Comparison of ENCODE assay signal across 7 mouse cellular contexts in the genomic region with DNA sequence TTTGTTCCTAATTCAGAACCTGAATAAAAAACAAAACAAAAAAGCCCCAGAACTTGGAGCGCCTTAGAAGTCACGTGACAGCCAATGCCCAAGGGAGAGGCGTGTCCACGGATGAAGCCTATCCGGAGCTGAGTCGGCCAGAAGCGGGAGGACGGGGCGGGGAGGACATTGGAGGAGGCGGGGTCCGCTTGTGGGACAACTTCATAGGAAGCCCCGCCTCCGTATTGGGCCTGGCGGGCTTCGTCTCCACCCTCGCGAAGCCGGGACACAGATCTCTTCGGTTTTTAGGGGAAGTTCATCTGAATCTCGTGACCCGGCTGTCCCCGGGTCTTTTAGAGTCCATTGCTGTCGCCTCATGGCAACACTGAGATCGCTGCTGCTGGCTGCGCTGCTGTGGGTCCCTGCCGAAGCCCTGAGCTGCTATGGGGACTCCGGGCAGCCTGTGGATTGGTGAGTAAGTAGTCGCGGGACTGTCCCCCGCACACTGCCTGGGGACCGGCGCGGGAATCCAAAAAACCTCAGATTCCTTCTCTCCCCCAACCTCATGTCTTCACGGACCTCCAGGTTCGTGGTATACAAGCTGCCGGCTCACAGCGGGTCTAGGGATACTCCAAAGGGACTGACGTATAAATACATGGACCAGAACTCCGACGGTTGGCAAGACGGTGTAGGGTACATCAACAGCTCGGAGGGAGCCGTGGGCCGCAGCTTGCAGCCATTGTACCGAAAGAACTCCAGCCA. TPM values are rescaled to one million over a fixed set of nuclear protein-coding genes. Genes with fewer than 3 reads are reported as not detected.
A peak's percentile ranks its signal among the peaks of the same experiment; 100 is the strongest.
DNase-seq lines count a peak whose midpoint lies in the region; ATAC-seq and TF ChIP-seq lines count a peak whose summit lies in the region.

TSS of gene Dnase2a (plus strand) at position 140 of the 741 bp plus-strand sequence.

- peak within 1 kb of the TSS; percentile 57 for H3K4me3 ChIP-seq in embryonic facial prominence, embryonic 13.5 days
- H3K4me3 ChIP-seq in kidney, adult 2 months (ENCODE audit: insufficient read depth, low read depth, low read length), result peak within 1 kb of the TSS; percentile 54
- peak within 1 kb of the TSS; percentile 57 for H3K4me3 ChIP-seq in limb, embryonic 13.5 days
- peak within 1 kb of the TSS; percentile 29 for H3K4me3 ChIP-seq in midbrain, embryonic 16.5 days (ENCODE audit: low read depth, low read length)

- H3K27ac ChIP-seq in embryonic facial prominence, embryonic 13.5 days, result peak within 1 kb of the TSS; percentile 51; the same call in 1 of the 2 replicates
- H3K27ac ChIP-seq in kidney, adult 2 months (ENCODE audit: insufficient read depth, low read depth, low read length), result no peak within 1 kb of the TSS
- no peak within 1 kb of the TSS for H3K27ac ChIP-seq in limb, embryonic 13.5 days
- H3K27ac ChIP-seq in midbrain, embryonic 16.5 days (ENCODE audit: low read length), result no peak within 1 kb of the TSS

- peak; percentile 94 for DNase-seq in adrenal gland, postnatal 25 days
- peak; percentile 98 to 99 for DNase-seq in heart, adult 18-20 months
- DNase-seq in kidney, adult 2 months, result peak; percentile 99
- DNase-seq in spleen, postnatal 10 days (ENCODE audit: low spot score in 2 of 2), result peak; percentile 89 to 98

- no peak for TF ChIP-seq CTCF in kidney, adult 2 months (conservative IDR thresholded peaks at IDR 0.05; ENCODE audit: insufficient read depth, insufficient read length, low read depth, low read length)

- no peak for TF ChIP-seq POLR2A in kidney, adult 2 months (IDR thresholded peaks at IDR 0.05; ENCODE audit: low read depth, low read length)

- peak within 1 kb of the TSS; percentile 74 for H3K9ac ChIP-seq in embryonic facial prominence, embryonic 13.5 days
- H3K9ac ChIP-seq in limb, embryonic 13.5 days, result peak within 1 kb of the TSS; percentile 67
- H3K9ac ChIP-seq in midbrain, embryonic 16.5 days (ENCODE audit: low read depth, low read length), result peak within 1 kb of the TSS; percentile 48

- under 1% methylated on average over 45 of the region's 45 CpGs for WGBS in embryonic facial prominence, embryonic 13.5 days
- WGBS in kidney, adult 2 months, result 2% methylated on average over 45 of the region's 45 CpGs
- under 1% methylated on average over 45 of the region's 45 CpGs for WGBS in limb, embryonic 13.5 days
- under 1% methylated on average over 45 of the region's 45 CpGs for WGBS in midbrain, embryonic 16.5 days

- H3K4me2 ChIP-seq in embryonic facial prominence, embryonic 13.5 days, result peak within 1 kb of the TSS; percentile 82
- peak within 1 kb of the TSS; percentile 81 for H3K4me2 ChIP-seq in limb, embryonic 13.5 days (replicated peaks)
- peak within 1 kb of the TSS; percentile 52 for H3K4me2 ChIP-seq in midbrain, embryonic 16.5 days (ENCODE audit: low read length)

- H3K27me3 ChIP-seq in embryonic facial prominence, embryonic 13.5 days, result peaks cover 41% of the 10 kb centered on the region
- H3K27me3 ChIP-seq in kidney, adult 2 months (replicated peaks; ENCODE audit: control insufficient read depth, insufficient read depth, low read length), result no peaks in the 10 kb centered on the region
- peaks cover 48% of the 10 kb centered on the region for H3K27me3 ChIP-seq in limb, embryonic 13.5 days
- peaks cover 9% of the 10 kb centered on the region; the same call in 1 of the 2 replicates for H3K27me3 ChIP-seq in midbrain, embryonic 16.5 days (ENCODE audit: control insufficient read depth, insufficient read depth, low read depth, low read length)

- peaks cover 4% of the 10 kb centered on the region; the same call in 1 of the 2 replicates for H3K36me3 ChIP-seq in embryonic facial prominence, embryonic 13.5 days
- no peaks in the 10 kb centered on the region for H3K36me3 ChIP-seq in kidney, adult 2 months (ENCODE audit: control insufficient read depth, insufficient read depth, low read length)
- H3K36me3 ChIP-seq in limb, embryonic 13.5 days, result peaks cover 8% of the 10 kb centered on the region
- H3K36me3 ChIP-seq in midbrain, embryonic 16.5 days (ENCODE audit: control insufficient read depth, insufficient read depth, low read length), result peaks cover 27% of the 10 kb centered on the region

- H3K9me3 ChIP-seq in embryonic facial prominence, embryonic 13.5 days, result no peaks in the 10 kb centered on the region
- H3K9me3 ChIP-seq in limb, embryonic 13.5 days, result no peaks in the 10 kb centered on the region
- no peaks in the 10 kb centered on the region for H3K9me3 ChIP-seq in midbrain, embryonic 16.5 days (replicated peaks; ENCODE audit: control insufficient read depth, low read length, poor library complexity, severe bottlenecking)

- peak; percentile 85 for ATAC-seq in embryonic facial prominence, embryonic 13.5 days (ENCODE audit: insufficient number of reproducible peaks, insufficient read depth, low FRiP score, low TSS enrichment, low read depth)
- peak; percentile 91 for ATAC-seq in limb, embryonic 13.5 days (ENCODE audit: low FRiP score, low read depth)
- peak; percentile 59 for ATAC-seq in midbrain, embryonic 16.5 days

- H3K4me1 ChIP-seq in embryonic facial prominence, embryonic 13.5 days, result peaks cover 29% of the 10 kb centered on the region
- H3K4me1 ChIP-seq in kidney, adult 2 months (ENCODE audit: control insufficient read depth, insufficient read depth, low read length), result no peaks in the 10 kb centered on the region; the same call in 1 of the 2 replicates
- H3K4me1 ChIP-seq in limb, embryonic 13.5 days, result peaks cover 24% of the 10 kb centered on the region
- peaks cover 2% of the 10 kb centered on the region for H3K4me1 ChIP-seq in midbrain, embryonic 16.5 days (ENCODE audit: control insufficient read depth, insufficient read depth, low read length)

RNA-seq across cellular contexts. Expression of gene Dnase2a, which starts in this region (rescaled TPM):
- 13.6 and 14.6 TPM in 2 replicates for total RNA-seq in adrenal gland, postnatal 25 days (2021)
- polyA plus RNA-seq in embryonic facial prominence, embryonic 13.5 days (2015; fragmentation: Nextera tagmentation; extraction: Ambion mirVana), result 15.9 and 22.7 TPM in 2 replicates
- 10 to 100 TPM in 1 of 2 experiments, 1 to 10 TPM in 1; 9.5 to 11.0 TPM for total RNA-seq in heart, adult 18-20 months (2021)
- 19.0 and 20.1 TPM in 2 replicates for polyA plus RNA-seq in kidney, adult 2 months (2012; rRNA removed)
- 16.4 and 18.5 TPM in 2 replicates for polyA plus RNA-seq in limb, embryonic 13.5 days (2015; fragmentation: Nextera tagmentation; extraction: Ambion mirVana)
- polyA plus RNA-seq in midbrain, embryonic 16.5 days (2015; fragmentation: Nextera tagmentation; extraction: Ambion mirVana), result 5.0 and 6.1 TPM in 2 replicates
